Mouse (Mus musculus) testis, postnatal 10 days (tissue): ENCODE results near the gene G6pc3.
"Not testable (repeated sequence)": the region's sequence is repeated elsewhere in the genome, so short reads cannot be mapped to it uniquely, and the experiment has no call there.

Source experiments
- DNase-seq: peaks from one replicate; pipeline ENCODE4 v3.0.0; 2021; ENCODE audit warnings: low spot score

Gene G6pc3

GRCm38 (mm10) chr11:102189461-102190436 lies at the start of gene G6pc3:
Gene G6pc3, plus strand, starts transcription at chr11:102189620.
- DNase-seq, result peak; percentile 87

GRCm38 (mm10) chr11:102140508-102140907 lies 48.9 kb upstream of the G6pc3 start:
- DNase-seq, result peak; percentile 74

GRCm38 (mm10) chr11:102142355-102142754 lies 47.1 kb upstream of the G6pc3 start:
- no peak for DNase-seq

GRCm38 (mm10) chr11:102144957-102145470 lies 44.4 kb upstream of the G6pc3 start:
- no peak for DNase-seq

GRCm38 (mm10) chr11:102145471-102146001 lies 43.9 kb upstream of the G6pc3 start, which contains the start of gene Nags:
Gene Nags, plus strand, starts transcription at chr11:102145513.
- DNase-seq, result peak; percentile 70

GRCm38 (mm10) chr11:102146005-102146404 lies 43.4 kb upstream of the G6pc3 start:
- peak; percentile 74 for DNase-seq

- peak; percentile 51 for DNase-seq
These were observed 42.9 kb upstream of the G6pc3 start for GRCm38 (mm10) chr11:102146531-102146930.

- DNase-seq, result peak; percentile 52
These were observed 42.0 kb upstream of the G6pc3 start for GRCm38 (mm10) chr11:102147213-102147989.

- peak; percentile 91 for DNase-seq
These were observed 33.2 kb upstream of the G6pc3 start, which contains the start of gene Tmem101 for GRCm38 (mm10) chr11:102156039-102156785. Gene Tmem101, minus strand, starts transcription at chr11:102156404.

- DNase-seq, result no peak
These were observed 32.7 kb upstream of the G6pc3 start for GRCm38 (mm10) chr11:102156786-102157089.

GRCm38 (mm10) chr11:102158024-102158423 lies 31.4 kb upstream of the G6pc3 start:
- DNase-seq, result not testable (repeated sequence)

- no peak for DNase-seq
These were observed 29.6 kb upstream of the G6pc3 start for GRCm38 (mm10) chr11:102159781-102160180.

- no peak for DNase-seq
These were observed 23.3 kb upstream of the G6pc3 start for GRCm38 (mm10) chr11:102165971-102166722.

- DNase-seq, result no peak
These were observed 21.9 kb upstream of the G6pc3 start for GRCm38 (mm10) chr11:102167539-102167938.

- no peak for DNase-seq
These were observed 20.7 kb upstream of the G6pc3 start for GRCm38 (mm10) chr11:102168689-102169088.

GRCm38 (mm10) chr11:102179836-102180235 lies 9.6 kb upstream of the G6pc3 start:
- DNase-seq, result no peak

GRCm38 (mm10) chr11:102184253-102184645 lies 5.2 kb upstream of the G6pc3 start:
- no peak for DNase-seq

- peak; percentile 99 for DNase-seq
These were observed 4.5 kb upstream of the G6pc3 start, which contains the start of gene Lsm12 for GRCm38 (mm10) chr11:102184646-102185495. Gene Lsm12, minus strand, starts transcription at chr11:102185296.

GRCm38 (mm10) chr11:102185677-102186076 lies 3.7 kb upstream of the G6pc3 start:
- no peak for DNase-seq

- no peak for DNase-seq
These were observed 3.2 kb upstream of the G6pc3 start for GRCm38 (mm10) chr11:102186235-102186634.
